Mouse (Mus musculus): ENCODE data around the gene Oasl2. TPM values are rescaled to one million over a fixed set of nuclear protein-coding genes. Genes with fewer than 3 reads are reported as not detected.
"Not testable (repeated sequence)": the region's sequence is repeated elsewhere in the genome, so short reads cannot be mapped to it uniquely, and the experiment has no call there.

Oasl2 gene
- polyA plus RNA-seq, 2 experiments, result 1.3 to 2.1 TPM

DNA sequence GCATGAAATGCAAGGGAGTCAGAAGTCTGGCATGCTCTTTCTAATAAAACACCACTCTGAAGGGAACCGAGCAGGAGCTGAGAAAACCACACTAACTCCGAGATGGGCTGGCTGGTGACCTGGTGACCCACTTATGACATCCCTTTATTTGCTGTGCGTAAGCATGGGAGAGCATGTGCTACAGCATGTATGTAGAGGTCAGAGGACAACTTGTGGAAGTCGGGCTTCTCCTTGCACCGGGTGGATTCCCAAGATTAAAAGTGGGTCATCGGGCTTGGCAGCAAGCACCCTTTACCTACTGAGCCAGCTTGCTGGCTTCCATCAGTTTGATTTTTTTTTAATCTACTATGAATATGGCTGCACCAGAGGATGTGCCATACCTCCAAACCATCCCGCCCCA lies 19.2 kb upstream of the Oasl2 start:
- ATAC-seq (ENCODE audit: insufficient read depth), result no peak
- Histone ChIP-seq H3K9me3 (ENCODE audit: control insufficient read depth, low read length) (no peaks in the 10 kb centered on the region), H3K4me3 (ENCODE audit: insufficient read depth in 1 of 2, low read depth in 2 of 2, low read length in 2 of 2) (no peak overlapping the region), H3K4me1 (replicated peaks; ENCODE audit: control insufficient read depth in 2 of 2, insufficient read depth in 2 of 2, low read length in 1 of 2) (no peaks in the 10 kb centered on the region), H3K27me3 (ENCODE audit: control insufficient read depth, insufficient read depth, low read length) (no peaks in the 10 kb centered on the region), H3K27ac (no peak overlapping the region), H3K36me3 (replicated peaks; ENCODE audit: control insufficient read depth, insufficient read depth, low read depth) (no peaks in the 10 kb centered on the region), H3K9ac (replicated peaks) (no peak overlapping the region), H3K4me2 (ENCODE audit: low read depth) (no peak overlapping the region)
- no peak for DNase-seq (ENCODE audit: low read depth in 3 of 3, low spot score in 3 of 3)
- no peak for TF ChIP-seq EP300 (IDR thresholded peaks at IDR 0.05; ENCODE audit: low read depth)
- TF ChIP-seq CTCF (IDR thresholded peaks at IDR 0.05; ENCODE audit: low read depth), result no peak
- WGBS (ENCODE audit: insufficient replicate concordance), result 68% methylated on average over 7 of the region's 7 CpGs

- ATAC-seq (ENCODE audit: insufficient read depth) (no peak), DNase-seq (ENCODE audit: low read depth in 3 of 3, low spot score in 3 of 3) (no peak)
- no peaks in the 10 kb centered on the region for H3K4me1 ChIP-seq (replicated peaks; ENCODE audit: control insufficient read depth in 2 of 2, insufficient read depth in 2 of 2, low read length in 1 of 2)
- H3K4me3 ChIP-seq (ENCODE audit: insufficient read depth in 1 of 2, low read depth in 2 of 2, low read length in 2 of 2), result no peak overlapping the region
- H3K36me3 ChIP-seq (replicated peaks; ENCODE audit: control insufficient read depth, insufficient read depth, low read depth), result no peaks in the 10 kb centered on the region
- no peak overlapping the region for H3K4me2 ChIP-seq (ENCODE audit: low read depth)
- TF ChIP-seq CTCF (IDR thresholded peaks at IDR 0.05; ENCODE audit: low read depth) (no peak), EP300 (IDR thresholded peaks at IDR 0.05; ENCODE audit: low read depth) (no peak)
- H3K9ac ChIP-seq (replicated peaks), result no peak overlapping the region
- no peak overlapping the region for H3K27ac ChIP-seq
- no peaks in the 10 kb centered on the region for H3K27me3 ChIP-seq (ENCODE audit: control insufficient read depth, insufficient read depth, low read length)
- H3K9me3 ChIP-seq (ENCODE audit: control insufficient read depth, low read length), result no peaks in the 10 kb centered on the region
- 24% methylated on average over 13 of the region's 13 CpGs for WGBS (ENCODE audit: insufficient replicate concordance)
Measured at GRCm38 (mm10) chr5:114879399-114879798, 17.3 kb upstream of the Oasl2 start.

- H3K4me2 ChIP-seq (ENCODE audit: low read depth); H3K27ac ChIP-seq; H3K27me3 ChIP-seq (ENCODE audit: control insufficient read depth, insufficient read depth, low read length); DNase-seq (ENCODE audit: low read depth in 3 of 3, low spot score in 3 of 3); H3K4me1 ChIP-seq (replicated peaks; ENCODE audit: control insufficient read depth in 2 of 2, insufficient read depth in 2 of 2, low read length in 1 of 2); H3K4me3 ChIP-seq (ENCODE audit: insufficient read depth in 1 of 2, low read depth in 2 of 2, low read length in 2 of 2); H3K36me3 ChIP-seq (replicated peaks; ENCODE audit: control insufficient read depth, insufficient read depth, low read depth); ATAC-seq (ENCODE audit: insufficient read depth); H3K9me3 ChIP-seq (ENCODE audit: control insufficient read depth, low read length); H3K9ac ChIP-seq (replicated peaks): not testable (repeated sequence)
- 66% methylated on average over 6 of the region's 7 CpGs for whole genome bisulfite sequencing (ENCODE audit: insufficient replicate concordance)
Measured at GRCm38 (mm10) chr5:114882319-114882718, 14.4 kb upstream of the Oasl2 start.

DNA sequence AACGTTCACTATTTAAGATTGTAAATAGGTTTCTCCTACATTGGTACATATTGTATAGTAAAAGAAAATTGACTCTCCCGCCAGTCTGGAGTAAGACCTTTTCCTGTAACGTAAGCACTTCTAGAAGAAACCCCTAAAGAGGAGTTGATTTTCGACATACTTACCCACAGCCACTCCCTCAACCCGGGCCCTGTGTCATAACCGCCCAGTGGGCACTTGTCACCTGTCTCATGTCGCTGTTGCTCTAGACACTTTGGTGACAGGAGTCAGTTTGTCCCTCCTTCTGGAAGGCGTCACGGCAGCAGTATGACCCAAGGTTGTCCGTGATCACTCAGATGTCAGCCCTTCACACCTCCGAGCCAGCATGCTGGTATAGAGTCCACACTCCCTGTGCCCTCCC lies 13.7 kb upstream of the Oasl2 start:
- H3K36me3 ChIP-seq (replicated peaks; ENCODE audit: control insufficient read depth, insufficient read depth, low read depth), result no peaks in the 10 kb centered on the region
- WGBS (ENCODE audit: insufficient replicate concordance), result 73% methylated on average over 11 of the region's 11 CpGs
- no peaks in the 10 kb centered on the region for H3K9me3 ChIP-seq (ENCODE audit: control insufficient read depth, low read length)
- no peak overlapping the region for H3K4me3 ChIP-seq (ENCODE audit: insufficient read depth in 1 of 2, low read depth in 2 of 2, low read length in 2 of 2)
- no peak overlapping the region for H3K27ac ChIP-seq
- TF ChIP-seq EP300 (IDR thresholded peaks at IDR 0.05; ENCODE audit: low read depth), result no peak
- TF ChIP-seq CTCF (IDR thresholded peaks at IDR 0.05; ENCODE audit: low read depth), result no peak
- no peak for ATAC-seq (ENCODE audit: insufficient read depth)
- H3K27me3 ChIP-seq (ENCODE audit: control insufficient read depth, insufficient read depth, low read length), result no peaks in the 10 kb centered on the region
- no peak for DNase-seq (ENCODE audit: low read depth in 3 of 3, low spot score in 3 of 3)
- H3K4me1 ChIP-seq (replicated peaks; ENCODE audit: control insufficient read depth in 2 of 2, insufficient read depth in 2 of 2, low read length in 1 of 2), result no peaks in the 10 kb centered on the region
- H3K4me2 ChIP-seq (ENCODE audit: low read depth), result no peak overlapping the region
- no peak overlapping the region for H3K9ac ChIP-seq (replicated peaks)

DNA sequence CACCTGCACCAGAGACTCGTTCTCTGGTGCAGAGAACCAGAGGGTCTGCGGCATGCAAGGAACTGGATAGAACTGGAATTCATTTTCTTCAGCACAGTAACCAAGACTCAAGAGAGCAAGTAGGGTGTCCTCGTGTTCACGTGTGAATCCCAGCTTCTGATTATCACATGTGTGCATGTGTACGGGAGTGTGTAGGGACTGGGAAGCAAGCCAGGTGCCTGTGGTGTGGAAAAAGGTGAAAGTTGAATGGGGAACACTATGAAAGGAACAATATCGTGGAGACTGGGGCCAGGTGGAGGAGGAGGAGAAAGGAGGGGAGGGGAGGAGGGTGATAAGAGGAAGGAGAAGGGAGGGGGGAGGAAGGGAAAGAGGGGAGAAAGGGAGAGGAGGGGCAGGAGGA lies 9.9 kb upstream of the Oasl2 start:
- Histone ChIP-seq H3K4me2 (ENCODE audit: low read depth) (no peak overlapping the region), H3K27me3 (ENCODE audit: control insufficient read depth, insufficient read depth, low read length) (no peaks in the 10 kb centered on the region), H3K36me3 (replicated peaks; ENCODE audit: control insufficient read depth, insufficient read depth, low read depth) (no peaks in the 10 kb centered on the region), H3K27ac (no peak overlapping the region), H3K9me3 (ENCODE audit: control insufficient read depth, low read length) (no peaks in the 10 kb centered on the region), H3K4me3 (ENCODE audit: insufficient read depth in 1 of 2, low read depth in 2 of 2, low read length in 2 of 2) (no peak overlapping the region), H3K4me1 (replicated peaks; ENCODE audit: control insufficient read depth in 2 of 2, insufficient read depth in 2 of 2, low read length in 1 of 2) (no peaks in the 10 kb centered on the region), H3K9ac (replicated peaks) (no peak overlapping the region)
- no peak for TF ChIP-seq EP300 (IDR thresholded peaks at IDR 0.05; ENCODE audit: low read depth)
- TF ChIP-seq CTCF (IDR thresholded peaks at IDR 0.05; ENCODE audit: low read depth), result no peak
- DNase-seq (ENCODE audit: low read depth in 3 of 3, low spot score in 3 of 3) (no peak), ATAC-seq (ENCODE audit: insufficient read depth) (no peak)
- 57% methylated on average over 6 of the region's 6 CpGs for WGBS (ENCODE audit: insufficient replicate concordance)

DNA sequence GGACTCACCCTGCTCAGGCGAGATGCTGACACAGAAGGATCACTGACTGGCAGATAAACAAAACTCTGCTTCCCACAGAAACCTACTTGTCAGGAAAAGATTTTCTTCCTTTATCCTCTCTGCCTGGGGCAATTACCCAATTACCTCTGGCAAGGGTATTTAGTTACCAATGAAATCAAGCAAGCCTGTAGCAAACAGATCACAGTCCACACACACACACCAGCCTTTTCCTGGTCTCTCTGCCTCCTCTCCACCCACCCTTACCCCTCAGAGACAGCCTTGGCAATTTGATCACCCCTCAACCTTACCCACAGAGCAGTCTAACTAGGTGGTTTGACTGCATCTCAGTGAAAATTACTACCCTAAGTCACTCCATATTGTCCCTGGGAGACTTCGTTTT lies 7.7 kb upstream of the Oasl2 start:
- TF ChIP-seq CTCF (IDR thresholded peaks at IDR 0.05; ENCODE audit: low read depth), result no peak
- TF ChIP-seq EP300 (IDR thresholded peaks at IDR 0.05; ENCODE audit: low read depth), result no peak
- H3K27me3 ChIP-seq (ENCODE audit: control insufficient read depth, insufficient read depth, low read length), result no peaks in the 10 kb centered on the region
- WGBS (ENCODE audit: insufficient replicate concordance), result 65% methylated on average over 2 of the region's 2 CpGs
- H3K4me3 ChIP-seq (ENCODE audit: insufficient read depth in 1 of 2, low read depth in 2 of 2, low read length in 2 of 2), result no peak overlapping the region
- H3K9ac ChIP-seq (replicated peaks), result no peak overlapping the region
- H3K4me1 ChIP-seq (replicated peaks; ENCODE audit: control insufficient read depth in 2 of 2, insufficient read depth in 2 of 2, low read length in 1 of 2), result no peaks in the 10 kb centered on the region
- H3K36me3 ChIP-seq (replicated peaks; ENCODE audit: control insufficient read depth, insufficient read depth, low read depth), result no peaks in the 10 kb centered on the region
- H3K27ac ChIP-seq, result no peak overlapping the region
- H3K4me2 ChIP-seq (ENCODE audit: low read depth), result no peak overlapping the region
- no peak for DNase-seq (ENCODE audit: low read depth in 3 of 3, low spot score in 3 of 3)
- ATAC-seq (ENCODE audit: insufficient read depth), result no peak
- H3K9me3 ChIP-seq (ENCODE audit: control insufficient read depth, low read length), result no peaks in the 10 kb centered on the region

Data from liver, embryonic 14.5 days (tissue).